Mouse (Mus musculus) lung, postnatal 0 days (tissue): ENCODE data around the gene Klhdc3.

ENCODE experiments used
- CTCF ChIP-seq: IDR thresholded peaks from 2 replicates; pipeline ENCODE4 v1.5.1; 2016; ENCODE audit warnings: antibody characterized with exemption, mild to moderate bottlenecking
- EP300 ChIP-seq: IDR thresholded peaks from 2 replicates; pipeline ENCODE4 v1.6.1; 2016; ENCODE audit warnings: antibody characterized with exemption, mild to moderate bottlenecking, control low read depth

DNA sequence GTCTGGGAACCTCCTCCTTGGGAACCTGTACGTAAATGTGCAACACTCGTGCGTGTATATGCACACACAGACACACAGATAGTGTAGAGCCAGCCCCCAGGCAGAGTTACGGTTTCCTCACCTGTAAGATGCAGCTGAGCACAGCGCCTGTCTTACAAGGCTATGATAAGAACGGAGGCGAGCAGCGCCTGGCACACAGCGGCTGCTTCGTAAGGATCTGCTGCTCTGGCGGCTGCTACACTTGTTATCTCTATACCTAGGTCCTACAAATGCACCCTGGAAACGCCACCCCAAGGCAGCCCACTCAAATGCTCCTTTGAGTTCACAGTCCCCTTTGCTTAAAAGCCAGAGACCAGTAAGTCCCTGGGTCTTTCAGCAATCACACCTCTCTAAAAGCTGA lies 10.0 kb upstream of the Klhdc3 start:
- TF ChIP-seq CTCF (no peak), EP300 (no peak)
